Mouse (Mus musculus) ES-E14 (cell line): ENCODE measurements around the gene Clec1a.

Source experiments
- MAFK ChIP-seq: IDR thresholded peaks from 2 replicates; pipeline ENCODE4 v1.6.1; 2014; ENCODE audit warnings: mild to moderate bottlenecking, low read depth, low read length, inconsistent platforms; ENCODE audit not compliant: insufficient read depth
- ZNF384 ChIP-seq: IDR thresholded peaks from 2 replicates; pipeline ENCODE4 v1.6.1; 2012; ENCODE audit warnings: low read depth, low read length, inconsistent platforms

GRCm38 (mm10) chr6:129381736-129382135 lies 70.1 kb downstream of the Clec1a start:
- TF ChIP-seq ZNF384 (no peak), MAFK (no peak)
